11 mouse cellular contexts compared by ENCODE assay signal in the genomic region with DNA sequence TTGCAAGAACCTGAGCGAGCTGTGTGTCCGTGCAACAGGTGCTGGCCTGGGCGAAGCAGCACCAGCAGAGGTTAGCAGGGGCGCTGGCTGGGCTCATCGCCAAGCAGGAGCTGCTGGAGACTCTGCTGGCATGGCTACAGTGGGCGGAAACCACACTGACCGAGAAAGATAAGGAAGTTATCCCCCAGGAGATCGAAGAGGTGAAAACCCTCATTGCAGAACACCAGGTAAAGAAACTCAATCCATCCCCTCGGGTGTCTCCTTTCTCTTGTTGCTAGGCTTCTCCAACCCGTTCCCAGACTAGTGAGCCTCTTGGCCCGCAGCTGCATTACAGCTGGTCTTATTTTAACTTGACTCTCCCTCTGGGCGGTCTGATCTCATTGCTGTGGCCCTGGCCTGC.
A peak's percentile ranks its signal among the peaks of the same experiment; 100 is the strongest.
DNase-seq lines count a peak whose midpoint lies in the region; ATAC-seq and TF ChIP-seq lines count a peak whose summit lies in the region.
"Had no signal": no experiment of that assay in that cellular context is flagged by ENCODE, and none has a peak within 500 bp of the region (broad histone marks: within the 10 kb centered on the region; RNA-seq: fewer than 3 reads in every experiment).

No protein-coding gene starts in this region.

- H3K9me3 ChIP-seq in heart, embryonic 11.5 days (replicated peaks; ENCODE audit: control insufficient read depth, low read length), result no peaks in the 10 kb centered on the region
- no peaks in the 10 kb centered on the region for H3K9me3 ChIP-seq in MEL (replicated peaks; ENCODE audit: insufficient read depth, low read length)
- H3K9me3 ChIP-seq in liver, embryonic 13.5 days (replicated peaks), result no peaks in the 10 kb centered on the region
- no peaks in the 10 kb centered on the region for H3K9me3 ChIP-seq in midbrain, embryonic 15.5 days

- no peak overlapping the region for H3K4me3 ChIP-seq in heart, embryonic 11.5 days (ENCODE audit: low read depth, low read length)
- H3K4me3 ChIP-seq in MEL (ENCODE audit: control insufficient read depth in 1 of 2, insufficient read depth in 1 of 2, low read depth in 2 of 2, low read length in 2 of 2), result peak overlapping the region; percentile 15 to 39; a peak in 2 of 4 replicates
- no peak overlapping the region for H3K4me3 ChIP-seq in liver, embryonic 13.5 days (replicated peaks)
- no peak overlapping the region for H3K4me3 ChIP-seq in midbrain, embryonic 15.5 days
- H3K4me3 ChIP-seq: erythroblast, embryonic 14.5 days had no signal

- no peaks in the 10 kb centered on the region for H3K4me1 ChIP-seq in heart, embryonic 11.5 days (ENCODE audit: control insufficient read depth, insufficient read depth, low read length)
- H3K4me1 ChIP-seq in MEL (ENCODE audit: control insufficient read depth in 1 of 2, insufficient read depth in 2 of 2, low read length in 2 of 2), result no peaks in the 10 kb centered on the region
- peaks cover 8% of the 10 kb centered on the region for H3K4me1 ChIP-seq in liver, embryonic 13.5 days (replicated peaks)
- no peaks in the 10 kb centered on the region for H3K4me1 ChIP-seq in midbrain, embryonic 15.5 days

- peak; percentile 67 to 75 for DNase-seq in heart, adult 18-20 months
- peak; percentile 25 for DNase-seq in MEL (ENCODE audit: low read depth, low spot score)
- DNase-seq in heart, adult 8-10 months (ENCODE audit: low spot score), result peak; percentile 68
- DNase-seq in liver, embryonic 13.5 days, result no peak
- DNase-seq in cerebellum, adult 9-10 months, result no peak
- DNase-seq: lung, embryonic 14.5 days had no signal

- no peak overlapping the region for H3K27ac ChIP-seq in heart, embryonic 11.5 days (ENCODE audit: low read depth, low read length)
- no peak overlapping the region for H3K27ac ChIP-seq in MEL (ENCODE audit: control insufficient read depth, low read depth, low read length)
- H3K27ac ChIP-seq in liver, embryonic 13.5 days, result no peak overlapping the region
- no peak overlapping the region for H3K27ac ChIP-seq in midbrain, embryonic 15.5 days
- H3K27ac ChIP-seq: hindbrain, embryonic 14.5 days had no signal

- TF ChIP-seq CTCF in MEL (IDR thresholded peaks at IDR 0.05 in 2 of 3, conservative IDR thresholded peaks at IDR 0.05 in 1 of 3; ENCODE audit: control insufficient read depth in 1 of 3, insufficient read depth in 1 of 3, low read depth in 2 of 3, low read length in 3 of 3, poor library complexity in 1 of 3, severe bottlenecking in 1 of 3), result no peak

- TF ChIP-seq EP300 in MEL (IDR thresholded peaks at IDR 0.05; ENCODE audit: low read depth in 1 of 2, low read length in 2 of 2), result 0 out of 4 replicates have a peak, but pooled peaks of 1 of the 2 experiments have one; percentile 28

- no peak overlapping the region for H3K4me2 ChIP-seq in heart, embryonic 11.5 days
- no peak overlapping the region for H3K4me2 ChIP-seq in liver, embryonic 13.5 days
- H3K4me2 ChIP-seq in midbrain, embryonic 15.5 days, result no peak overlapping the region
- H3K4me2 ChIP-seq: hindbrain, embryonic 14.5 days; lung, embryonic 14.5 days had no signal

- no peaks in the 10 kb centered on the region for H3K79me2 ChIP-seq in MEL (ENCODE audit: control insufficient read depth, insufficient read depth, low read length, poor library complexity)

- no peak for TF ChIP-seq POLR2A in MEL (IDR thresholded peaks at IDR 0.05; ENCODE audit: control insufficient read depth in 1 of 2, insufficient read depth in 1 of 2, low read depth in 1 of 2, low read length in 2 of 2, poor library complexity in 1 of 2)

- peaks cover 18% of the 10 kb centered on the region for H3K36me3 ChIP-seq in heart, embryonic 11.5 days (ENCODE audit: control insufficient read depth, insufficient read depth, low read length)
- H3K36me3 ChIP-seq in MEL (ENCODE audit: control insufficient read depth in 1 of 2, insufficient read depth in 2 of 2, low read length in 2 of 2), result no peaks in the 10 kb centered on the region
- H3K36me3 ChIP-seq in liver, embryonic 13.5 days, result peaks cover 26% of the 10 kb centered on the region
- peaks cover 70% of the 10 kb centered on the region for H3K36me3 ChIP-seq in midbrain, embryonic 15.5 days (replicated peaks)

- no peak for ATAC-seq in heart, embryonic 11.5 days (replicated peaks; ENCODE audit: insufficient number of reproducible peaks, low FRiP score, low TSS enrichment)
- peak; percentile 71 for ATAC-seq in liver, embryonic 13.5 days (ENCODE audit: low read depth)
- ATAC-seq in inflammation-experienced regulatory T-cells, adult 6 months, result no peak
- ATAC-seq in midbrain, embryonic 15.5 days (replicated peaks), result no peak

- 84% methylated on average over 12 of the region's 12 CpGs for WGBS in heart, embryonic 11.5 days (ENCODE audit: insufficient replicate concordance)
- WGBS in liver, embryonic 13.5 days (ENCODE audit: insufficient replicate concordance), result 69% methylated on average over 12 of the region's 12 CpGs
- WGBS in midbrain, embryonic 15.5 days, result 93% methylated on average over 12 of the region's 12 CpGs

- TF ChIP-seq RAD21 in MEL (IDR thresholded peaks at IDR 0.05; ENCODE audit: low read depth, low read length), result no peak

- no peak overlapping the region for H3K9ac ChIP-seq in heart, embryonic 11.5 days (ENCODE audit: low read depth, low read length)
- H3K9ac ChIP-seq in MEL (ENCODE audit: control insufficient read depth, low read depth, low read length, poor library complexity, severe bottlenecking), result no peak overlapping the region
- H3K9ac ChIP-seq in liver, embryonic 13.5 days, result no peak overlapping the region
- no peak overlapping the region for H3K9ac ChIP-seq in midbrain, embryonic 15.5 days
- H3K9ac ChIP-seq: hindbrain, embryonic 14.5 days; lung, embryonic 14.5 days had no signal

- H3K27me3 ChIP-seq in heart, embryonic 11.5 days (ENCODE audit: control insufficient read depth, insufficient read depth, low read length), result no peaks in the 10 kb centered on the region
- no peaks in the 10 kb centered on the region for H3K27me3 ChIP-seq in MEL (ENCODE audit: control insufficient read depth in 1 of 2, insufficient read depth in 2 of 2, low read length in 2 of 2)
- no peaks in the 10 kb centered on the region for H3K27me3 ChIP-seq in liver, embryonic 13.5 days
- H3K27me3 ChIP-seq in midbrain, embryonic 15.5 days (replicated peaks), result no peaks in the 10 kb centered on the region

TF ChIP-seq in MEL, 35 proteins besides CTCF, POLR2A, EP300 and RAD21:
- no peak for TF ChIP-seq MYB (IDR thresholded peaks at IDR 0.05; ENCODE audit: low read depth, low read length)
- TF ChIP-seq GATA1 (IDR thresholded peaks at IDR 0.05; ENCODE audit: low read depth, low read length), result 0 out of 2 replicates have a peak, but pooled peaks have one; percentile 4

Comparison
In these comparisons a context has a peak if more than half of its experiments do, and no peak if none do; other contexts are left out.
1. DNase-seq: peak in heart, adult 18-20 months (2 of 2), MEL (single experiment) and heart, adult 8-10 months (single experiment); none in liver, embryonic 13.5 days (single experiment) and cerebellum, adult 9-10 months (single experiment).
2. H3K4me3 ChIP-seq: peak in MEL (2 of 2); none in heart, embryonic 11.5 days (single experiment), liver, embryonic 13.5 days (single experiment) and midbrain, embryonic 15.5 days (single experiment).